Mouse (Mus musculus) cerebellum, adult 2 months (tissue): ENCODE results near the gene Yars.

ENCODE experiments used
- CTCF ChIP-seq: fragments of 200-500 bp; IDR thresholded peaks from 2 replicates; pipeline ENCODE4 v1.5.1; 2011; ENCODE audit warnings: low read depth, mild to moderate bottlenecking, control low read depth, low read length, moderate library complexity, borderline replicate concordance; ENCODE audit not compliant: insufficient read depth
- POLR2A ChIP-seq: fragments of 200-500 bp; IDR thresholded peaks from 2 replicates; pipeline ENCODE4 v1.6.1; 2011; ENCODE audit warnings: low read length, control low read depth, borderline replicate concordance; ENCODE audit not compliant: insufficient read depth

GRCm38 (mm10) chr4:129266191-129266590 lies 76.6 kb downstream of the Yars start:
- no peak for TF ChIP-seq CTCF
- no peak for TF ChIP-seq POLR2A
